Mouse (Mus musculus): ENCODE measurements around the gene Srrt. TPM values are rescaled to one million over a fixed set of nuclear protein-coding genes. Genes with fewer than 3 reads are reported as not detected.

The Srrt gene
- polyA plus RNA-seq, 1 experiment from 2014 or later, result 141 TPM

DNA sequence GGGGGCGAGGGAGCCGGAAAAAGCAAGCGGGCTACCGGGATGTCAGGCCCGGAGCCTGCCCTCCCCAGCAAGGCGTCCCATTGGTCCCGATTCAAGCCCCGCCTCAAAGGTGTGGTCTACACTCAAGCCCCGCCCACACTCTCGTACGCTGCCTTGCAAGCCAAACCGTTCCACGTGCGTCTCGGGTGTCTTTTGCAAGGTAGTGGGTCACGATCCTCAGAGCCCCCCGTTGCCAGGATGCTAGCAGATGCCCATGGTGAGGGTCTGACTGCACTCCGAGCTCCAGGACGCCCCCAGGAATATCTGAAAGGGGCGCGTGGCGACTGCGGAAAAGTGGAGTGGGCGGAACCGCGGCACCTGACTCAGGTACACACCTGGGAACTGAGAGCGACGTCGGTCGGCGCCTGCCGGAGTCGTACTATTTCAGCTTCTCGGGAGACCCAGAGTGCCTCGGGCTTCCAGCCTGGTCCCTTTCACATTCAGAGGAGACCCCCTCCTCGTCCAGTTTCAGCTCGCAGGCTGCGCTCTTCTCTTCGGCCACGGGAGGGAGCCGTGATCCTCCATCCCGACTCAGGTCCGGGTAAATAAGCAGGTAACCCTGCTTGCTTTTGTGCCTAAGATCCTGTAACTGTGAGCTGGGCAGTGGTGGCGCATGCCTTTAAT lies 26.2 kb upstream of the Srrt start, which contains the start of gene Slc12a9:
Slc12a9 (minus strand) TSS at position 86 of the 663 bp plus-strand sequence.
- Histone ChIP-seq H3K27ac (no peak within 1 kb of the TSS), H3K4me3 (peak within 1 kb of the TSS; percentile 65), H3K4me1 (peaks cover 16% of the 10 kb centered on the region), H3K4me2 (replicated peaks) (peak within 1 kb of the TSS; percentile 87), H3K36me3 (0 out of 2 replicates have a peak, but pooled peaks cover 6% of the 10 kb centered on the region), H3K9ac (peak within 1 kb of the TSS; percentile 78), H3K9me3 (no peaks in the 10 kb centered on the region), H3K27me3 (no peaks in the 10 kb centered on the region)
- WGBS, result under 1% methylated on average over 44 of the region's 44 CpGs
- peak; percentile 93 for ATAC-seq (ENCODE audit: low FRiP score, low read depth)

DNA sequence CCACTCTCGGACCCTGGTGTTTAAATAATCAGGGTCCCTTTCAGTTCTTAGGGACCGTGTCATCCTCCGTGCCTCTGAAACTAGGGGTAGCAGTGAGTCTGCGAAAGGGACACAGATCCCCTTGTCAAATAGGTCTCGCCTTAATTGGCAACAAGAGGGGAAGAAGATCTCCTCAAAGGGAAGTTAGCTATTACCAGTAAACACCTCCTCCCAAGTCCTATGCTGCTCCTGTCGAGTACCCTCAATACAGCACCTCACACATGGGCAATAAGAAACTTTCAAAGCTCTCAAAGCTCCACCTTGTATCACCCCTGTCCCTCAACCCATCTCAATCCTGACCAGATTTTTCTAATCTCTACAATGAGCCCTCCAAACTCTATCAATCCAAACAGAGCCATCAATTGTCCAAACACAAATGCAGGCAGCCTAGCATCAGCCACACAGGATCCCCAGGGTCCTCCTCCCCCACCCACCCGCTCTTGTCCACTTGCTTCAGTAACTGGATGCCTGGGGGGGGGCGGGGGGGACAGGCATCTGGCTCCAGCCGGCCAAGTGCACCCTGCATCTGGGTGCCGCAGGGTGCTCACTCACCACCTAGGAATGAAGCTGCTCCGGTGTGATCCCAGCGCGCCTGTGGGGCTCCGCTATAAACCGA lies 25.5 kb upstream of the Srrt start:
- H3K27ac ChIP-seq, result no peak overlapping the region
- H3K4me1 ChIP-seq, result peaks cover 15% of the 10 kb centered on the region
- no peak for ATAC-seq (ENCODE audit: low FRiP score, low read depth)
- peak overlapping the region; percentile 87 for H3K4me2 ChIP-seq (replicated peaks)
- H3K36me3 ChIP-seq, result peaks cover 13% of the 10 kb centered on the region; the same call in 1 of the 2 replicates
- WGBS, result 15% methylated on average over 15 of the region's 15 CpGs
- H3K27me3 ChIP-seq, result no peaks in the 10 kb centered on the region
- H3K9me3 ChIP-seq, result no peaks in the 10 kb centered on the region
- H3K4me3 ChIP-seq, result peak overlapping the region; percentile 65
- peak overlapping the region; percentile 78 for H3K9ac ChIP-seq

DNA sequence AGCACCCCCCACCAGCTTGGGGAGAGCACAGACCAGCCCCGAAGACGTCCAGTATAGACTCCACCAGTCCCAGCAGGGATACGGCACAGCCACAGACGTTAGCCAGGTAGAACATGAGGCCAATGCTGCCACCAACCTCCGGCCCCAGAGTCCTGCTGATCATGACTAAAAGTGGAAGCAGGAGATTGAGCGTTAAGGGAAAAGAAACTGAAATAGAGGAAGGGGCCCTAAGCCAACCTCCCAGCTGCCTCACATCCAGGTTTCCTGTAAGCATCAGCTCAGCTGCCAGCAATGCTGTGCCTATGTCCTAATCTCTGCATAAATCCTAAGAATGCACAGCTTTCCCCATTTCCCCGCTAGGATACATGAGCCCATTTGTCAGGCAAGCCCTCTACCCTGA lies 23.4 kb upstream of the Srrt start:
- peaks cover 27% of the 10 kb centered on the region for H3K36me3 ChIP-seq
- no peak overlapping the region for H3K4me2 ChIP-seq (replicated peaks)
- H3K27ac ChIP-seq, result no peak overlapping the region
- no peaks in the 10 kb centered on the region for H3K9me3 ChIP-seq
- H3K27me3 ChIP-seq, result no peaks in the 10 kb centered on the region
- ATAC-seq (ENCODE audit: low FRiP score, low read depth), result no peak
- H3K4me3 ChIP-seq, result no peak overlapping the region
- no peak overlapping the region for H3K9ac ChIP-seq
- WGBS, result 86% methylated on average over 7 of the region's 7 CpGs
- H3K4me1 ChIP-seq, result peaks cover 11% of the 10 kb centered on the region

DNA sequence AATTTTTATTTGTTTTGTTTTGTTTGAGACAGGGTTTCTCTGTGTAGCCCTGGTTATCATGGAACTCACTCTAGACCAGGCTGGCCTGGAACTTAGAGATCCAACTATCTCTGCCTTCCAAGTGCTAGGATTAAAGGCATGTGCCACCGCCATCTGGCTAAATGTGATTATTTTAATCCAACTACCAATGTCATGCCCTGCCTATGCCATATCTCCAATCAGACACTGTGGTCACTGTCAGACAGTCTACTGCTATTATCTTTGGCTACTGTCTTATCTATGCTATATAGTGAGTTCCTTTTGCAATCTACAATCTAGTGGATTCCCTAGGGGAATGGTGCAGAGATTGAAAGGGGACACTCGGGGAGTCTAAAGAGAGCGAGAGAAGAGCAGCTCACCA lies 13.5 kb upstream of the Srrt start:
- H3K4me1 ChIP-seq, result 0 out of 2 replicates have a peak, but pooled peaks cover under 1% of the 10 kb centered on the region
- WGBS, result 92% methylated on average over 3 of the region's 3 CpGs
- ATAC-seq (ENCODE audit: low FRiP score, low read depth), result no peak
- no peak overlapping the region for H3K4me2 ChIP-seq (replicated peaks)
- H3K9ac ChIP-seq, result no peak overlapping the region
- H3K27ac ChIP-seq, result no peak overlapping the region
- no peaks in the 10 kb centered on the region for H3K27me3 ChIP-seq
- no peak overlapping the region for H3K4me3 ChIP-seq
- H3K9me3 ChIP-seq, result no peaks in the 10 kb centered on the region
- H3K36me3 ChIP-seq, result peaks cover 82% of the 10 kb centered on the region

DNA sequence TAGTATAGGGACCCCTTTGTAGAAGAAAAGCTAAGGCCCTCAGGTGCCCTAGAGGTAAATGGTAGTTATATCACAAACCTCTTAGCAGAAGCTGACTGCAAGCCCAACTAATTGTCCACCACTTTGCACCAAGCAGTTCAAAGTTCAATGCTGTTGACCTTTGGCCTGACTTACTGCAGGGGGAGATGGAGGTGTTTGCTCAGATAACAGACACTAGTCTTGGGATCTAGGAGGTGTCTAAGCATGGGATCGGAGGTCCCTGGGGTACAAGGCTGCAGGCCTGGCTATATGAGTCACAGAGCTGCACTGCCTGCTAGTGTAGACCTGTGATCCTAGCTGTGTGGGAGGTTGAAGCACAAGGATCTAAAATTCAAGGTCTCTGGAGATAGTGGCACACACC lies 11.1 kb upstream of the Srrt start:
- no peak overlapping the region for H3K4me3 ChIP-seq
- no peaks in the 10 kb centered on the region for H3K27me3 ChIP-seq
- peaks cover 18% of the 10 kb centered on the region for H3K4me1 ChIP-seq
- H3K36me3 ChIP-seq, result peaks cover 64% of the 10 kb centered on the region
- no peak overlapping the region for H3K9ac ChIP-seq
- 89% methylated on average over 1 of the region's 1 CpGs for WGBS
- ATAC-seq (ENCODE audit: low FRiP score, low read depth), result no peak
- no peaks in the 10 kb centered on the region for H3K9me3 ChIP-seq
- no peak overlapping the region for H3K27ac ChIP-seq
- H3K4me2 ChIP-seq (replicated peaks), result no peak overlapping the region

DNA sequence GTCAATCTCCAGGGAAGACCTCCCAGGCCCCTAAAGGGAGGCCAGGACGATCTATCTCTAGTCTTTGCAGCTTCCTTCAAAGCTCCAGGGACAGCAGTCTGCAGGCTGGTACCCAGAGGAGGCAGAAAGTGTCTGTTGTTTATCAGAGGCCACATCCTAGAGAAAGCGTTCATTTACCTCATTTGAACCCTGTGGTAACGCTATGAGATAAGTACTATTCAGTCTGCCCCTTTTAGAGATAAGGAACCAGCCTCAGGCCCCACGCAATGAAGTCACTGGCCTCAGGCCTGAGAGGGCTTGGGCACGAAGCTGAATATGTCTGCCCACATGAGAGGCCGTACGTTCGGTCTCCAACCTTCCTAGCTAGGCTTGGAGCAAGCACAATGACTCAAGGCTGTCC lies 9.9 kb upstream of the Srrt start:
- H3K4me2 ChIP-seq (replicated peaks), result no peak overlapping the region
- H3K36me3 ChIP-seq, result peaks cover 57% of the 10 kb centered on the region
- H3K27ac ChIP-seq, result no peak overlapping the region
- ATAC-seq (ENCODE audit: low FRiP score, low read depth), result no peak
- WGBS, result 90% methylated on average over 8 of the region's 8 CpGs
- H3K27me3 ChIP-seq, result no peaks in the 10 kb centered on the region
- H3K9me3 ChIP-seq, result no peaks in the 10 kb centered on the region
- no peak overlapping the region for H3K4me3 ChIP-seq
- peaks cover 27% of the 10 kb centered on the region for H3K4me1 ChIP-seq
- no peak overlapping the region for H3K9ac ChIP-seq

DNA sequence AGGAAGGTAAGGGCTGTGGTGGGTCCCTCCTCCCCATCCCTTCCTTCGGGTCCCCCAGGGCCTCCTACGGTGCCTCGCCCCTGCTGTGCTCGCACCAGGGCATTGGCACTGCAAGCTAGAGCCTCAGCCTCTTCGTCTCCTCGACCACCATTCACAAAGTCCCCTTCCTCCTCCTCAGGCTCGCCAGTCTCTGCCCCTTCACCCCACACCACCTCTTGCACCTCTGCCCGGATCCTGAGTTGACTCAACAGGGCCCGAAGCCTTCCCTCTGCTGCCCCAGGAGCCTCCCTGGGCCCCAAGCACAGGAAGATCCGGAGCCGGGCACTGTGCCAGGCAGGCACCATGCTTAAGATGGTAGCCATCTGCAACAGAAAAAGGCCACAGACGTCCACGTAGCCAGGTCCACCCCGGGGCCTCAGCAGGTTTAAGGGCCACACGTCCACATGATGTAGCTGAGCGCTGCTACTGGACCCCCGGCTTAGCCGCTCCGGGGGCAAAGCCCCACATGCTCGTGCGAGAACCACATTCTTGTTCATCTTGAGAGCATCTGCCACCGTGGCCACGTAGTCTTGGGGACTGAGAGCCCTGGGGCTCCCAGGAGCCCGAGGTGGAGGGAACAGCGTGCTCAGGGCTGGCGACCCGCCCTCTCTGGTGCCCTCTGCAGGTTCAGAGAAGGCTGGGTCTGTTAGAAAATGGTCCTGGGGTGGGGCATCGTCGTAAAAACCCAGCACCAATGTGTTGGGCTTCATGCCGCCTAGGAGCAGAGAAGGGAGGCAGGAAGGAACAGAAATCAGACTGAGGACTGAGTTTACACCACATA lies 7.8 kb upstream of the Srrt start:
- 37% methylated on average over 29 of the region's 30 CpGs for WGBS
- peaks cover 37% of the 10 kb centered on the region for H3K4me1 ChIP-seq
- H3K4me3 ChIP-seq, result peak overlapping the region; percentile 76
- no peak for ATAC-seq (ENCODE audit: low FRiP score, low read depth)
- H3K27ac ChIP-seq, result peak overlapping the region; percentile 97
- H3K9ac ChIP-seq, result peak overlapping the region; percentile 96
- no peaks in the 10 kb centered on the region for H3K9me3 ChIP-seq
- H3K36me3 ChIP-seq, result peaks cover 56% of the 10 kb centered on the region
- no peaks in the 10 kb centered on the region for H3K27me3 ChIP-seq
- peak overlapping the region; percentile 99 for H3K4me2 ChIP-seq (replicated peaks)

DNA sequence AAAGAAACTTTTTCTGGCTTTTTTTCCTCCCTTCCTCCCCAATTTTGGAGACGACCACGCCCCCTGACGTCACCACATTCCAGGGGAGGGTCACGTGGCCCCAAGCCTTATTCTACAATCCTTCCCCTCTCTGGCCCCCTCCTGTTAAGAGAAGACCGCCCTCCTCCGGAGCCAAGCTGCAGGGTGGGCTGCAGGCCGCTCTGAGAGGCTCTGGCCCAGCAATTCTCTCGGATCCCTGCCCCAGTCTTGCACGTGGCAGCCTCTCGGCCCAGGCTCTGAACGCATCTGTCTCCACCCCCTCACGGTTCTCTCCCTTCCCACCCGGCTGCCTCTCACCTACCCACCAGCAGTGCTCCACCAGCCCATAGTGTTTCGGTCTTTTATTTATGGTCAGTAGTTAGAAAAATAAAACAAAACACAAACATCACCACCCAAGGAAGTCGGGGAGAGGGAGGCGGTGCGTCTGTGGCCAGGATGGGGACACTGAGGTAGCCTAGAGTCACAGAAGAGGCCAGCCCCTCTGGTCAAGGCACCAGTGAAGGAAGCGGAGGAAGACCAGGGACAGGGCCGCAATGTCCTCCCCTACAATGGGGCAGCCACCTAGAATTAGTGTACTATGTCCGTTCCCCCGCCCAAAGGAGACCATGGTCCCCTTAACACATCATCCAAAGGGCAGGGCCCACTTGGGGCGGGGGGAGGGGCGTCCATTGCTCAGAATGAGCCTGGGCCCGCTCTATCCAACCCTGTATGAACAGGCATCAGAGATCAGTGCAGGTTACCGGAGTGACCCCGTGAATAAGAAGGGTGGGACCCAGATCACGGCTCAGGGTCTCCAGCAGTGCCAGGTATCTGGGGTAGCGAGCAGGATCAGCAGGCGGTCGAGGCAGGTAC lies 7.0 kb upstream of the Srrt start, which contains the start of gene Trip6:
Trip6 (minus strand) TSS at position 212 of the 891 bp plus-strand sequence.
- H3K27ac ChIP-seq, result peak within 1 kb of the TSS; percentile 97
- H3K27me3 ChIP-seq, result no peaks in the 10 kb centered on the region
- H3K4me1 ChIP-seq, result peaks cover 37% of the 10 kb centered on the region
- peak within 1 kb of the TSS; percentile 76 for H3K4me3 ChIP-seq
- peak; percentile 97 for ATAC-seq (ENCODE audit: low FRiP score, low read depth)
- WGBS, result 15% methylated on average over 30 of the region's 30 CpGs
- H3K36me3 ChIP-seq, result peaks cover 57% of the 10 kb centered on the region
- H3K9ac ChIP-seq, result peak within 1 kb of the TSS; percentile 96
- no peaks in the 10 kb centered on the region for H3K9me3 ChIP-seq
- H3K4me2 ChIP-seq (replicated peaks), result peak within 1 kb of the TSS; percentile 99

DNA sequence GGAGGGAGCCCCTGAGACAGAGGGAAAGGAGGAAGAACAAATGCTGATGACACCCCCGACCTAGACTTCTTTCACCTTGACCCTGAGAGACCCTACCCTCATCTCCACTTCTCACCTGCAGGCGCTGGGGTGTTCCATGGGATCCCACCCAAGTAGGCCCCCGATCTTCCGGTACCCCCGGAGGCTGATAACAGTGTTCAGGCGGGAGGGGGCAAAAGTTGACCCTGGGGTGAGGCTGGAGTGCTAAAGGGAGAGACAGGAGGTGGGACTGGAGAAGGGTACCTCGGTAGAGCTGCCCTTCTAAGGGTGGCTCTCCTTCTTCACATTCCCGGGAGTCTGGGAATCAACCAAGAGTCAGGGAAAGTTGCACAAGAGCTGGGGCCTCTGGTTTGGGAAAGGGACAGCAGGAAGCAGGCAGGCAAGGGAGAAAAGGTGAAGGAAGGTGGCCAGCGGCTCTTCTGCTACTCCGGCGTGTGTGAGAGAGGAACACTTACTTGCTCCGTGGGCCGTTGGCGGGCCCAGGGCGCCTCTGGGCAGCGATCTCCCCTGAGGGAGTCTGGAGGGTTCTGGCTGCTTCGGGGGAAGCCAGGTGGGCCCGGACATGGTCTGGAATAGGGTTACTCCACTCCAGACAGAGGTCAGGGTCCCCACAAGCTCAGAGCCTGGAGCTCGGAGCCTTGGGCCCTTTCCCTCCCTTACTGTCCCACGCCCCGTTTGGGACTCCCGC lies 6.2 kb upstream of the Srrt start:
- Histone ChIP-seq H3K4me2 (replicated peaks) (peak overlapping the region; percentile 99), H3K9ac (peak overlapping the region; percentile 96), H3K27ac (peak overlapping the region; percentile 97), H3K27me3 (no peaks in the 10 kb centered on the region), H3K9me3 (0 out of 2 replicates have a peak, but pooled peaks cover 4% of the 10 kb centered on the region), H3K4me1 (peaks cover 37% of the 10 kb centered on the region), H3K36me3 (peaks cover 60% of the 10 kb centered on the region), H3K4me3 (peak overlapping the region; percentile 76)
- no peak; the same call in 1 of the 2 replicates for ATAC-seq (ENCODE audit: low FRiP score, low read depth)
- under 1% methylated on average over 22 of the region's 22 CpGs for WGBS

DNA sequence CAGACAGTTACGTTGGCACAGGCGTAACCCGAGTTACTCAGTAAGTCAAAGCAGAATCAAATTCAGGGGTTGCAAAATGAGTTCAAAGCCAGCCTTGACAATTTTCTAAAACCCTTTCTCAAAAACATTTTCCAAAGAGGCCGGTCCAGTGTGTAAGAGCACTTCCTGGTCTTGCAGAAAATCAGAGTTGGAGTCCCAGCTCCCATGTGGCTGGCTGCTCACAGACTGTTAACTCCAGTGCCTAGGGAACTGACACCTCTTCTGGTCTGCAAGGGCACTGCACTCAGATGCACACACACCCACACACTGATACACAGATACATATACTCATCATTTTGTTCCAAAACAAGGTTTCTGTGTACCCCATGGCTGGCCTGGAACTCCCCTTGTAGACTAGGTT lies 882 bp upstream of the Srrt start:
- peak overlapping the region; percentile 78 for H3K4me2 ChIP-seq (replicated peaks)
- no peaks in the 10 kb centered on the region for H3K27me3 ChIP-seq
- 91% methylated on average over 4 of the region's 4 CpGs for whole genome bisulfite sequencing
- peaks cover 69% of the 10 kb centered on the region for H3K36me3 ChIP-seq
- no peak for ATAC-seq (ENCODE audit: low FRiP score, low read depth)
- peaks cover 60% of the 10 kb centered on the region for H3K4me1 ChIP-seq
- peak overlapping the region; percentile 87 for H3K4me3 ChIP-seq
- H3K27ac ChIP-seq, result peak overlapping the region; percentile 94
- H3K9ac ChIP-seq, result peak overlapping the region; percentile 97
- 0 out of 2 replicates have a peak, but pooled peaks cover 6% of the 10 kb centered on the region for H3K9me3 ChIP-seq

Data from limb, embryonic 13.5 days (tissue).